Mouse (Mus musculus): ENCODE measurements at regions not wholly inside any gene's neighbourhood (a gene's known extent, or its start where the extent isn't known, plus 50 kb on each side); places are given as distances from the start of the nearest gene placed in this dataset.

- TF ChIP-seq POLR2A (IDR thresholded peaks at IDR 0.05; ENCODE audit: borderline replicate concordance, extremely low read depth, low read depth, low read length) (no peak), CTCF (IDR thresholded peaks at IDR 0.05; ENCODE audit: insufficient read depth, low read length) (no peak)
These were observed 89.2 kb upstream of the Chd2 start for GRCm38 (mm10) chr7:73630790-73631189.

Measured in lung, adult 2 months (tissue).